Mouse (Mus musculus): ENCODE results near the gene Npas1.

Gene Npas1

DNA sequence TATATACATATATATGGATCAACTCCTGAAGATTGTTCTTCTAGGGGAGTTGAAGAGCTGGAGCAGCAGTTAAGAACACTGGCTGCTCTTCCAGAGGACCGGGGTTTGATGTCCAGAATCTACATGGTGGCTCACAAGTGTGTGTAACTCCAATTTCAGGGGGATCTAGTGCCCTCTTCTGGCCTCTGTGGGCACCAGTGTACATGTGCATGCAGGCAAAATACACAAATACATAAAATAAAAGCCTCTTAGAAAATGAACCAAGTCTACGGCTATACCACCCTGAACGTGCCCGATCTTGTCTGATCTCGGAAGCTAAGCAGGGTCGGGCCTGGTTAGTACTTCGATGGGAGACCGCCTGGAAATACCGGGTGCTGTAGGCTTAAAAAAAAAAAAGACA is 6.0 kb downstream of the Npas1 start:
- DNase-seq (ENCODE audit: low read depth, low spot score): peak; percentile 51

DNA sequence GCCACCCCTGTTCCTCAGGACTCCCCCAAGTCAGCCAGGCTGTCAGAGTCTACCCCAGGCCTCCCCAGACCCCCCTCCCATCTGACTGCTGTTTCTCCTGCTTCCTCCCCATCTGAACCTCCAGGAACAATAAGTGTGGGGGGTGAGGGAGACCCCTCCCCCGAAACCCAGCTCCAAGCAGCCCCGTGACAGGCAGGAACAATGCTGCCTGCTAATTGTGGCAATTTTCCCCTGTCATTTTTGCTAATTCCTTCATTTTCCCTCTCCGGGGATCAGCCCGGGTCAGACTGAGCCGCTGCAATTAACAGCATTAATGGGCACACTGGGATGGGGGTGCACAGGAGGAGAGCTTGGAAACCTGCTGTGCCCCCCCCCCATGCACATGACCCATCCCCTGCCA is 9.4 kb downstream of the Npas1 start:
- no peak for DNase-seq (ENCODE audit: low read depth, low spot score)

- peak; percentile 84 for DNase-seq (ENCODE audit: low read depth, low spot score)
Observed at GRCm38 (mm10) chr7:16466565-16466964, 11.0 kb downstream of the Npas1 start.

GRCm38 (mm10) chr7:16465568-16465967 is 12.0 kb downstream of the Npas1 start:
- DNase-seq (ENCODE audit: low read depth, low spot score): no peak

DNA sequence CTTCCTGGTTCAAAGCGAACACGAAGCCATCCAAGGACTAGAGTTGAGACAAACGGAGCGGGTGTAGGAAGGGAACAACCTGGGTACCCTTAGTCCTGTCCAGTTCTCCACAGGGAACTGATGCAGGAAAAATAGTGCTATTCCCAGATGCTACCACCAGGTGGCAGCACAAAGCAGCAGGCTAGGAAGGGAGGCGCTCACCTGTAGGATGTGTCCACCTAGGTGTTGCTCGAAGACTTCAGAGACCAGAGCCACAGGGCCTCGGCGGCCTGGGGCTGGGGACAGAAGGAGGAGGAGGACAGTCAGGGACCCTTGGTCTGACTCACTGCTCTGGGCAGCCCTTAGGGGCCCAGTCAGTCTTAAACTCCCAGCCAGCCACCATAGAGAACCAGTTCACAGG is 12.4 kb downstream of the Npas1 start:
- peak; percentile 76 for DNase-seq (ENCODE audit: low read depth, low spot score)

DNA sequence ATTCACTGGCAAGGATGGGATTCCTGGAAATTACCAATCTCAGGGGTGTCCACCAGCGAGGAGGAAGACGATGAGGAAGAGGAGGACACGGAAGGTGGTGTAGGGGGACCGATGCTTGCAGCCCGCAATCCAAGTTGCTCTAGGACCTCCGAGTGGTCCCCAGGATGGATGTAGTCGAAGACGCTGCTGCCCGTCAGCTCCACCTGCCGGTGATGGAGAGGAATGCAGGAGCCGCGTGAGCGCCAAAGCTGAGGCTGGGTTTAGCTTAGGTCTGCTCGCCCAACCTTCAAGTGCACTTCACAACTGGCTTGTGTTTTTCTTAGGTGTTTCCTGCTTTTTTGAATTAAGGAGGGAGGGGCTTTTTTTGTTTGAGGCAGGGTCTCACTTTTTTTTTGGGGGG is 14.3 kb downstream of the Npas1 start:
- DNase-seq (ENCODE audit: low read depth, low spot score): peak; percentile 81

- DNase-seq (ENCODE audit: low read depth, low spot score): no peak
Observed at GRCm38 (mm10) chr7:16461705-16462104, 15.8 kb downstream of the Npas1 start.

DNA sequence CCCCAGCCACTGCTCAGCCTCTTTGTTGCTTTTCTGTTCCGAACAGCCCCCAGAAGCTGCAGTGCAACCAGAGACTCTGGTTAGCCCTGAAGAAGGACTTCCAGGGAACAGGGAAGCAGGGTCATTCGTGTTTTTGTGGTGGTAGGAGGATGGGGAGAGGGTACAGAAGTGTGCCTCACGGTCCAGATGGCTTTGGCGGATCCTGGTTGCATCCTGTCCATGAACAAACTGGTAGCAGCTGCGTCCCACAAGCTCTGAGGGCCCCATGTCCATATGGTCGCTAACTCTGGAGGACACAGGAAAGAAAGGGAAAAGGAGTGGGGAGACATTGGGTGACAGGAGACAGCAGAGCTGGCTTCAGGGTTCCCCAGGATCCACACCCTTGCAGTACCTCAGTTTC is 16.4 kb downstream of the Npas1 start:
- DNase-seq (ENCODE audit: low read depth, low spot score): no peak

- no peak for DNase-seq (ENCODE audit: low read depth, low spot score)
Observed at GRCm38 (mm10) chr7:16460566-16460965, 17.0 kb downstream of the Npas1 start.

GRCm38 (mm10) chr7:16456289-16456688 is 21.2 kb downstream of the Npas1 start:
- DNase-seq (ENCODE audit: low read depth, low spot score): no peak

DNA sequence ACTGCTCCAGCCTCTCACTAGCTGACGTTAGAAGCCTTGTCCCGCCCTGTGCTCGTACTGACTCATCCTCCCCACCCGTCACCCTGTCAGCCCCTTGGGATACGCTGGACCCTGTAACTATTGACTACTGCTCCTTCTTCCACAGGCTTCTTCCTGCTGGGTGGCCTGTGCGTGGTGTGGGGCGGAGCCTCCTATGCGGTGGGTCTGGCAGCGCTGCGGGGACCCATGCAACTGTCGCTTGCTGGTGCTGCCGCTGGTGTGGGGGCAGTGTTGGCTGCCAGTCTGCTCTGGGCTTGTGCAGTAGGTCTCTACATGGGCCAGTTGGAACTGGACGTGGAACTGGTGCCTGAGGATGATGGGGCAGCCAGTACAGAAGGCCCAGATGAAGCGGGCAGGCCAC is 22.5 kb downstream of the Npas1 start:
- no peak for DNase-seq (ENCODE audit: low read depth, low spot score)

GRCm38 (mm10) chr7:16453118-16453711 is 24.3 kb downstream of the Npas1 start:
- DNase-seq (ENCODE audit: low read depth, low spot score): peak; percentile 83

GRCm38 (mm10) chr7:16452587-16453073 is 24.9 kb downstream of the Npas1 start, which contains the start of gene Tmem160:
TSS of gene Tmem160 (plus strand) at chr7:16452779.
- peak; percentile 98 for DNase-seq (ENCODE audit: low read depth, low spot score)

GRCm38 (mm10) chr7:16451656-16452055 is 25.9 kb downstream of the Npas1 start:
- no peak for DNase-seq (ENCODE audit: low read depth, low spot score)

DNA sequence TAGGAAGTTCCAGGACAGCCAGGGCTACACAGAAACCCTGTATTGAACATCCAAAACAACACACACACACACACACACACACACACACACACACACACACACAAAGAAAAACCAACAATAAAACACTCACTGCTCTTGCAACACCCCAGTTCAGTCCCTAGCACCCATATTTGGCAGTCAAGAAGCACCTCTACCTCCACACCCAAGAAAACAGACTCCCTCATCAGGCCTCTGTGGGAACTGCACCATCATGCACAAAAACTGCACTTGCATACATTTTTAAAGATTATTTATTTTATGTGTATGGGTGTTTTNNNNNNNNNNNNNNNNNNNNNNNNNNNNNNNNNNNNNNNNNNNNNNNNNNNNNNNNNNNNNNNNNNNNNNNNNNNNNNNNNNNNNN is 36.3 kb downstream of the Npas1 start:
- DNase-seq (ENCODE audit: low read depth, low spot score): no peak

- DNase-seq (ENCODE audit: low read depth, low spot score): no peak
Observed at GRCm38 (mm10) chr7:16435088-16435487, 42.4 kb downstream of the Npas1 start.

- no peak for DNase-seq (ENCODE audit: low read depth, low spot score)
Observed at GRCm38 (mm10) chr7:16433352-16433971, 44.1 kb downstream of the Npas1 start.

DNA sequence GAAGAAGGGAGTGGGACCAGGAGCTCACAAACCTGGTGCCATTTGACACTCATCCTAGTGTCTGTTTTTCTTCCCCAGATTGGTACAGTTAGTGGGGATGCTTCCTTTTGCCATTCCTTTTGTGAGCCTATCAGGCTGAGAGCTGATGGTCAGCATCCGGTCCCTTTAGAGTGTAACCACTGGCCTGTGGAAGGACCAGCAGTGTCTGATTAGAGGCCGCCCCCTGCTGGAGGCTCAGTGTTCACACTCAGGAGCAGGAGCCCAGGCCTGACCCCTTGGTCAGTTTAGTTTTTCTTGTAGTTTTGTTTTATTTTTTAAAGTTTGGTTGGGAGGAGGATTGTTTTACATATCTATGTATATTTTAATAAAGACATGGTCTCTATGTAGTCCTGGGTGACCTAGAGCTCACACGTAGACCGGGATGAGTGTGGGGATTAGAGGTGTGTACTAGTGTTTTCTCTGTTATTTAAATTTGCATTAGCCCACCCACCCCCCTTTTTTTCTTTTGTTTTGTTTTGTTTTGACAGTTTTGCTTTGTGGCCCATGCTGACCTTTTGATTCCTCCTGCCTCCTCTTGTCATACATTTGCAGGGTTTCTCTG is 51.3 kb downstream of the Npas1 start:
- peak; percentile 34 for DNase-seq (ENCODE audit: low read depth, low spot score)

DNA sequence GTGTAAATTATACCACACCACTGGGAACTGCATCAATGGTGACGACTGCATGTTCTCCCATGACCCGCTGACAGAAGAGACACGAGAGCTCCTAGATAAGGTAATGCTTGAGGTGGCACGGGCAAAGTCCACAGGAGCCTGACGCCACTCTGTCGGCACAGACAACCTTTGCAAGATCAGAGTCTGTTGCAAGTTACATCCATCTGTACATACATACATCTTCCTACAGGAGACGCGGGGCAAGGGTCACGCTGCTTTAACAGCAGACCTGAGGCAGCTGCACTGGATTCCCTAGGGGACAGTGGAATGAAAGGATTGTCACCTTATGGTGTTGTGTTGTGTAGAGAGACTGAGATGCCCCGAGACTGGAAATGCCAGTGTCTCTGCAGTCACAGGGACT is 51.8 kb downstream of the Npas1 start:
- no peak for DNase-seq (ENCODE audit: low read depth, low spot score)

- DNase-seq (ENCODE audit: low read depth, low spot score): no peak
Observed at GRCm38 (mm10) chr7:16423731-16424130, 53.8 kb downstream of the Npas1 start.

DNA sequence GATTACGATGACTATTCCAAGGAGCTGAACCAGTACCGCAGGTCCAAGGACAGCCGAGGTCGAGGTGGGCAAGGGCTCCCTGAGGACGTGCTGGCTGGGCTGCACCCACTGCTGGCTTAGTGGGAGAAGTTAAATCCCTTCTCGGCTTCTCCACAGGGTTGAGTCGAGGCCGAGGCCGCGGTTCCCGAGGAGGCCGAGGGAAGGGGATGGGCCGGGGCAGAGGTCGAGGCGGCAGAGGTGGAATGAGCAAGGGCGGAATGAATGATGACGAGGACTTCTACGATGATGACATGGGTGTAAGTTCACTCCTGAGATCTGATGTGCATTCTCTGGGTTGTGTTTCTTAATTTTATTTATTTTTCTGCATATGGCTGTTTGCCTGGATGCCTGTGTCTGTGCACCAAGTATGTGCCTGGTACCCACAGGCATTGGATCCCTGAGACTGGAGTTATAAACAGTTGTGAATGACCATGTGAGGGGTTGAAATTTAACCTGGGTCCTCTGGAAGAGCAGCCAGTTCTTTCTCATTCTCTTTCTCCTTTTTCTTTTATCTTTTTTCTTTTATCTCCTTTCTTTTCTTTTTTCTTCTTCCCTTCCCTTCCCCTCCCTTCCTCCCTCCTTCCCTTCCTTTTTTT is 55.2 kb downstream of the Npas1 start:
- DNase-seq (ENCODE audit: low read depth, low spot score): no peak

DNA sequence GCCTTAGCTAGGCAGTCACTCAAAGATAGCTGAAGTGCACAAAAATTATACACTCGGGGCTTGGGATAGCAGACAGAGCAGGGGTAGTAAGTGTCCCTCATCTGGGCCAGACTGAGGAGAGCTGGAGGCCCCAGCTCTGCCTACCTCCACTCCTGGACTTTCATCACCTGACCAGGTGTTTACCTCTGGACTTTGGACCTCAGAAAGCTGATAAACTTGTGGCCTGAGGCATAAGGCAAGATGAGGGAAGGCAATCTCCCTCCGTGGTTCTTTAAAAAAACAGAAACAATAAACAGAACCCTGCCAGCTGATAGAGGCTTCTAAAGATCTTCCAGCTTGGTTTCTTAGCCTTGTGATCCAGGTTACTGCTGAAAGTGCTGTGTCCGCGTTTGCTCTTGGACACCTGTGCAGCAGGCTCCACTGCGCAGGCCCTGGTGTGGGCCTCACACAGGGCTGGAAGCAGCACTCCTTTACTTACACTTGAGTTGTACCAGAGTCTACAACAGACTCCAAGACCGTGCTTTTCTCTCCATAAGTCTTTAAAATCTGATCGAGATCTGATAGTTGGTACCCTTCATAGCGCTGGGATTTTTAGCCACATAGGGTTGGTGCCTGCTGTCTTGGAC is 56.9 kb downstream of the Npas1 start:
- no peak for DNase-seq (ENCODE audit: low read depth, low spot score)
